Mouse (Mus musculus): ENCODE results near the gene Sec14l5. TPM values are rescaled to one million over a fixed set of nuclear protein-coding genes. Genes with fewer than 3 reads are reported as not detected.

Gene Sec14l5
- polyA plus RNA-seq, 1 experiment from 2014 or later = 0.41 TPM

- Histone ChIP-seq H3K36me3 (no peaks in the 10 kb centered on the region), H3K27ac (replicated peaks) (no peak overlapping the region), H3K4me3 (no peak overlapping the region), H3K4me1 (replicated peaks) (peaks cover 9% of the 10 kb centered on the region), H3K9me3 (no peaks in the 10 kb centered on the region), H3K4me2 (no peak overlapping the region), H3K27me3 (no peaks in the 10 kb centered on the region), H3K9ac (no peak overlapping the region)
- WGBS = 72% methylated on average over 2 of the region's 2 CpGs
- no peak for ATAC-seq (ENCODE audit: low FRiP score, low read depth)
Measured at GRCm38 (mm10) chr16:5156495-5156894, 9.6 kb downstream of the Sec14l5 start.

GRCm38 (mm10) chr16:5157113-5157512 lies 10.2 kb downstream of the Sec14l5 start:
- peaks cover 9% of the 10 kb centered on the region for H3K4me1 ChIP-seq (replicated peaks)
- 88% methylated on average over 3 of the region's 3 CpGs for WGBS

GRCm38 (mm10) chr16:5159248-5159647 lies 12.3 kb downstream of the Sec14l5 start:
- ATAC-seq (ENCODE audit: low FRiP score, low read depth) = no peak
- Histone ChIP-seq H3K27ac (replicated peaks) (no peak overlapping the region), H3K27me3 (no peaks in the 10 kb centered on the region), H3K4me3 (no peak overlapping the region), H3K36me3 (no peaks in the 10 kb centered on the region), H3K4me2 (no peak overlapping the region), H3K9ac (no peak overlapping the region), H3K9me3 (no peaks in the 10 kb centered on the region), H3K4me1 (replicated peaks) (no peaks in the 10 kb centered on the region)
- WGBS = 66% methylated on average over 8 of the region's 8 CpGs

More at GRCm38 (mm10) chr16:5157113-5157512, 10.2 kb downstream of the Sec14l5 start:
- no peak for ATAC-seq (ENCODE audit: low FRiP score, low read depth)
- Histone ChIP-seq H3K9me3 (no peaks in the 10 kb centered on the region), H3K9ac (no peak overlapping the region), H3K27me3 (no peaks in the 10 kb centered on the region), H3K27ac (replicated peaks) (no peak overlapping the region), H3K36me3 (no peaks in the 10 kb centered on the region), H3K4me3 (no peak overlapping the region), H3K4me2 (no peak overlapping the region)

GRCm38 (mm10) chr16:5164327-5164726 lies 17.4 kb downstream of the Sec14l5 start:
- H3K4me3 ChIP-seq = no peak overlapping the region
- no peaks in the 10 kb centered on the region for H3K36me3 ChIP-seq
- no peak for ATAC-seq (ENCODE audit: low FRiP score, low read depth)
- no peak overlapping the region for H3K4me2 ChIP-seq
- H3K27ac ChIP-seq (replicated peaks) = no peak overlapping the region
- H3K4me1 ChIP-seq (replicated peaks) = no peaks in the 10 kb centered on the region
- no peaks in the 10 kb centered on the region for H3K9me3 ChIP-seq
- 60% methylated on average over 6 of the region's 6 CpGs for WGBS
- H3K9ac ChIP-seq = no peak overlapping the region
- H3K27me3 ChIP-seq = no peaks in the 10 kb centered on the region

GRCm38 (mm10) chr16:5168038-5168437 lies 21.1 kb downstream of the Sec14l5 start:
- H3K4me1 ChIP-seq (replicated peaks) = no peaks in the 10 kb centered on the region
- no peak overlapping the region for H3K9ac ChIP-seq
- no peaks in the 10 kb centered on the region for H3K9me3 ChIP-seq
- H3K36me3 ChIP-seq = no peaks in the 10 kb centered on the region
- H3K27me3 ChIP-seq = no peaks in the 10 kb centered on the region
- no peak overlapping the region for H3K27ac ChIP-seq (replicated peaks)
- 88% methylated on average over 2 of the region's 2 CpGs for WGBS
- H3K4me2 ChIP-seq = no peak overlapping the region
- no peak overlapping the region for H3K4me3 ChIP-seq
- ATAC-seq (ENCODE audit: low FRiP score, low read depth) = no peak

GRCm38 (mm10) chr16:5168829-5169228 lies 21.9 kb downstream of the Sec14l5 start:
- H3K4me3 ChIP-seq = no peak overlapping the region
- ATAC-seq (ENCODE audit: low FRiP score, low read depth) = no peak
- 75% methylated on average over 5 of the region's 5 CpGs for WGBS

GRCm38 (mm10) chr16:5172636-5173035 lies 25.7 kb downstream of the Sec14l5 start:
- no peaks in the 10 kb centered on the region for H3K36me3 ChIP-seq
- no peak overlapping the region for H3K4me2 ChIP-seq
- H3K27ac ChIP-seq (replicated peaks) = no peak overlapping the region
- H3K4me1 ChIP-seq (replicated peaks) = no peaks in the 10 kb centered on the region
- ATAC-seq (ENCODE audit: low FRiP score, low read depth) = no peak
- no peaks in the 10 kb centered on the region for H3K9me3 ChIP-seq
- H3K4me3 ChIP-seq = no peak overlapping the region
- 89% methylated on average over 6 of the region's 6 CpGs for WGBS
- H3K27me3 ChIP-seq = no peaks in the 10 kb centered on the region
- H3K9ac ChIP-seq = no peak overlapping the region

More at GRCm38 (mm10) chr16:5168829-5169228, 21.9 kb downstream of the Sec14l5 start:
- Histone ChIP-seq H3K4me2 (no peak overlapping the region), H3K4me1 (replicated peaks) (no peaks in the 10 kb centered on the region), H3K9ac (no peak overlapping the region), H3K27ac (replicated peaks) (no peak overlapping the region), H3K36me3 (no peaks in the 10 kb centered on the region), H3K27me3 (no peaks in the 10 kb centered on the region), H3K9me3 (no peaks in the 10 kb centered on the region)

- no peak overlapping the region for H3K4me2 ChIP-seq
- 75% methylated on average over 18 of the region's 18 CpGs for WGBS
- no peak overlapping the region for H3K9ac ChIP-seq
- H3K27me3 ChIP-seq = no peaks in the 10 kb centered on the region
- ATAC-seq (ENCODE audit: low FRiP score, low read depth) = no peak
- H3K9me3 ChIP-seq = no peaks in the 10 kb centered on the region
- H3K27ac ChIP-seq (replicated peaks) = no peak overlapping the region
- 0 out of 2 replicates have a peak, but pooled peaks cover 2% of the 10 kb centered on the region for H3K4me1 ChIP-seq (replicated peaks)
- H3K36me3 ChIP-seq = no peaks in the 10 kb centered on the region
- no peak overlapping the region for H3K4me3 ChIP-seq
Measured at GRCm38 (mm10) chr16:5183310-5183975, 36.5 kb downstream of the Sec14l5 start.

- Histone ChIP-seq H3K27ac (replicated peaks) (no peak overlapping the region), H3K4me3 (no peak overlapping the region), H3K36me3 (no peaks in the 10 kb centered on the region), H3K4me2 (no peak overlapping the region), H3K27me3 (no peaks in the 10 kb centered on the region), H3K9me3 (no peaks in the 10 kb centered on the region), H3K4me1 (replicated peaks) (0 out of 2 replicates have a peak, but pooled peaks cover 2% of the 10 kb centered on the region), H3K9ac (no peak overlapping the region)
- WGBS = 62% methylated on average over 8 of the region's 8 CpGs
- ATAC-seq (ENCODE audit: low FRiP score, low read depth) = no peak
Measured at GRCm38 (mm10) chr16:5184101-5184500, 37.2 kb downstream of the Sec14l5 start.

GRCm38 (mm10) chr16:5184956-5185355 lies 38.0 kb downstream of the Sec14l5 start:
- no peak for ATAC-seq (ENCODE audit: low FRiP score, low read depth)
- H3K4me3 ChIP-seq = no peak overlapping the region
- no peaks in the 10 kb centered on the region for H3K9me3 ChIP-seq
- 0 out of 2 replicates have a peak, but pooled peaks cover 2% of the 10 kb centered on the region for H3K4me1 ChIP-seq (replicated peaks)
- 87% methylated on average over 5 of the region's 5 CpGs for WGBS
- H3K27me3 ChIP-seq = no peaks in the 10 kb centered on the region
- no peak overlapping the region for H3K27ac ChIP-seq (replicated peaks)
- H3K4me2 ChIP-seq = no peak overlapping the region
- no peak overlapping the region for H3K9ac ChIP-seq
- no peaks in the 10 kb centered on the region for H3K36me3 ChIP-seq

GRCm38 (mm10) chr16:5185691-5186090 lies 38.8 kb downstream of the Sec14l5 start:
- no peak for ATAC-seq (ENCODE audit: low FRiP score, low read depth)
- Histone ChIP-seq H3K9me3 (no peaks in the 10 kb centered on the region), H3K36me3 (no peaks in the 10 kb centered on the region), H3K27me3 (no peaks in the 10 kb centered on the region), H3K9ac (no peak overlapping the region), H3K4me1 (replicated peaks) (0 out of 2 replicates have a peak, but pooled peaks cover 2% of the 10 kb centered on the region), H3K4me2 (no peak overlapping the region), H3K27ac (replicated peaks) (no peak overlapping the region), H3K4me3 (no peak overlapping the region)
- WGBS = 62% methylated on average over 7 of the region's 7 CpGs

GRCm38 (mm10) chr16:5186234-5186633 lies 39.3 kb downstream of the Sec14l5 start:
- no peak overlapping the region for H3K4me2 ChIP-seq
- H3K9ac ChIP-seq = no peak overlapping the region
- H3K27me3 ChIP-seq = no peaks in the 10 kb centered on the region
- no peak for ATAC-seq (ENCODE audit: low FRiP score, low read depth)
- H3K4me1 ChIP-seq (replicated peaks) = 0 out of 2 replicates have a peak, but pooled peaks cover 2% of the 10 kb centered on the region
- WGBS = 76% methylated on average over 7 of the region's 7 CpGs
- no peak overlapping the region for H3K4me3 ChIP-seq
- H3K36me3 ChIP-seq = no peaks in the 10 kb centered on the region
- no peak overlapping the region for H3K27ac ChIP-seq (replicated peaks)
- H3K9me3 ChIP-seq = no peaks in the 10 kb centered on the region

- Histone ChIP-seq H3K4me1 (replicated peaks) (no peaks in the 10 kb centered on the region), H3K9ac (no peak overlapping the region), H3K27ac (replicated peaks) (no peak overlapping the region), H3K27me3 (no peaks in the 10 kb centered on the region), H3K9me3 (no peaks in the 10 kb centered on the region), H3K4me3 (no peak overlapping the region), H3K4me2 (no peak overlapping the region), H3K36me3 (no peaks in the 10 kb centered on the region)
- no peak for ATAC-seq (ENCODE audit: low FRiP score, low read depth)
- 32% methylated on average over 6 of the region's 6 CpGs for WGBS
Measured at GRCm38 (mm10) chr16:5195080-5195479, 48.2 kb downstream of the Sec14l5 start.
